Mouse (Mus musculus) T-helper 1 cell (primary cell): ENCODE results near the gene Cdc42bpg.

Experiments
- in situ Hi-C: fragments of 300-600 bp; cut with MboI, MseI; formaldehyde crosslinking; loops from one replicate; pipeline ENCODE4 v1.15.1; 2025; ENCODE audit warnings: high pct_unique_total_duplicates

Gene Cdc42bpg

GRCm38 (mm10) chr19:6321786-6322621 is 15.7 kb downstream of the Cdc42bpg start:
- in situ Hi-C loops: loop anchor here (5.0 kb wide), 1 partner anchor 170 kb away; no protein-coding TSS in a partner anchor

- in situ Hi-C loops: loop anchor here (5.0 kb wide), 1 partner anchor 172 kb away; no protein-coding TSS in a partner anchor
Observed at GRCm38 (mm10) chr19:6324751-6325150, 18.5 kb downstream of the Cdc42bpg start.

GRCm38 (mm10) chr19:6331178-6331577 is 24.9 kb downstream of the Cdc42bpg start:
- in situ Hi-C loops: loop anchor here (10.0 kb wide), 1 partner anchor 266 kb away; the partner anchor contains the start of genes Tm7sf2 and Znhit2

- in situ Hi-C loops: loop anchor here (10.0 kb wide), 1 partner anchor 267 kb away; the partner anchor contains the start of genes Tm7sf2 and Znhit2
Observed at GRCm38 (mm10) chr19:6331719-6332516, 25.7 kb downstream of the Cdc42bpg start.

GRCm38 (mm10) chr19:6333761-6334595 is 27.7 kb downstream of the Cdc42bpg start:
- in situ Hi-C loops: loop anchor here (10.0 kb wide), 1 partner anchor 269 kb away; the partner anchor contains the start of genes Tm7sf2 and Znhit2

- in situ Hi-C loops: loop anchor here (10.0 kb wide), 1 partner anchor 270 kb away; the partner anchor contains the start of genes Tm7sf2 and Znhit2
Observed at GRCm38 (mm10) chr19:6334673-6335457, 28.6 kb downstream of the Cdc42bpg start, which contains the start of gene Men1. Gene Men1 (plus strand): TSS chr19:6334979.

GRCm38 (mm10) chr19:6335458-6335827 is 29.2 kb downstream of the Cdc42bpg start:
- in situ Hi-C loops: loop anchor here (10.0 kb wide), 1 partner anchor 271 kb away; the partner anchor contains the start of genes Tm7sf2 and Znhit2

- in situ Hi-C loops: loop anchor here (10.0 kb wide), 1 partner anchor 272 kb away; the partner anchor contains the start of genes Tm7sf2 and Znhit2
Observed at GRCm38 (mm10) chr19:6336920-6337319, 30.7 kb downstream of the Cdc42bpg start.

- in situ Hi-C loops: loop anchor here (10.0 kb wide), 1 partner anchor 273 kb away; the partner anchor contains the start of genes Tm7sf2 and Znhit2
Observed at GRCm38 (mm10) chr19:6338171-6338570, 31.9 kb downstream of the Cdc42bpg start.

GRCm38 (mm10) chr19:6338716-6339115 is 32.5 kb downstream of the Cdc42bpg start:
- in situ Hi-C loops: loop anchor here (10.0 kb wide), 1 partner anchor 274 kb away; the partner anchor contains the start of genes Tm7sf2 and Znhit2

- in situ Hi-C loops: loop anchor here (10.0 kb wide), 1 partner anchor 274 kb away; the partner anchor contains the start of genes Tm7sf2 and Znhit2
Observed at GRCm38 (mm10) chr19:6339191-6339590, 32.9 kb downstream of the Cdc42bpg start.

- in situ Hi-C loops: loop anchor here (10.0 kb wide), 1 partner anchor 275 kb away; the partner anchor contains the start of genes Tm7sf2 and Znhit2
Observed at GRCm38 (mm10) chr19:6339890-6340504, 33.7 kb downstream of the Cdc42bpg start.

- in situ Hi-C loops: no loop called here
Observed at GRCm38 (mm10) chr19:6340524-6341452, 34.5 kb downstream of the Cdc42bpg start, which contains the start of gene Map4k2. Gene Map4k2 (plus strand): TSS chr19:6341135.

- in situ Hi-C loops: no loop called here
Observed at GRCm38 (mm10) chr19:6341453-6342077, 35.3 kb downstream of the Cdc42bpg start.

- in situ Hi-C loops: no loop called here
Observed at GRCm38 (mm10) chr19:6342276-6342933, 36.1 kb downstream of the Cdc42bpg start.

GRCm38 (mm10) chr19:6343066-6343925 is 37.0 kb downstream of the Cdc42bpg start:
- in situ Hi-C loops: no loop called here
